Mouse (Mus musculus) heart, embryonic 16.5 days (tissue): ENCODE data around the gene Rp9. TPM values are rescaled to one million over a fixed set of nuclear protein-coding genes. Genes with fewer than 3 reads are reported as not detected.

Source experiments
- ATAC-seq: fragments of 200-750 bp; cut with Nextera tagmentation; replicated peaks from 2 replicates; pipeline ENCODE4 v1.8.0; 2017; ENCODE audit warnings: moderate number of reproducible peaks; ENCODE audit not compliant: insufficient read depth, low FRiP score; ENCODE audit errors: extremely low read depth
- H3K27ac ChIP-seq: fragments of 300-500 bp; sonication (generic); 2 replicates; pipeline ENCODE4 v1.5.1; 2014; ENCODE audit warnings: mild to moderate bottlenecking, low read length, control low read depth, moderate library complexity
- H3K27me3 ChIP-seq: fragments of 300-500 bp; sonication (generic); 2 replicates; pipeline ENCODE4 v1.6.1; 2014; ENCODE audit warnings: low read length, mixed read lengths; ENCODE audit not compliant: control insufficient read depth, insufficient read depth
- H3K36me3 ChIP-seq: fragments of 300-500 bp; sonication (generic); 2 replicates; pipeline ENCODE4 v1.6.1; 2014; ENCODE audit not compliant: control insufficient read depth, insufficient read depth
- H3K4me1 ChIP-seq: fragments of 300-500 bp; sonication (generic); 2 replicates; pipeline ENCODE4 v1.6.1; 2014; ENCODE audit warnings: low read length, mixed read lengths; ENCODE audit not compliant: control insufficient read depth, insufficient read depth
- H3K4me2 ChIP-seq: fragments of 300-500 bp; sonication (generic); 2 replicates; pipeline ENCODE4 v1.6.1; 2014; ENCODE audit warnings: low read depth, mild to moderate bottlenecking, control low read depth, low read length
- H3K4me3 ChIP-seq: fragments of 300-500 bp; sonication (generic); 2 replicates; pipeline ENCODE4 v1.5.1; 2014; ENCODE audit warnings: mild to moderate bottlenecking, control low read depth, low read length
- H3K9ac ChIP-seq: fragments of 300-500 bp; sonication (generic); 2 replicates; pipeline ENCODE4 v1.6.1; 2014; ENCODE audit warnings: low read length, control low read depth
- H3K9me3 ChIP-seq: fragments of 300-500 bp; sonication (generic); replicated peaks from 2 replicates; pipeline ENCODE4 v1.6.1; 2016; ENCODE audit warnings: low read length; ENCODE audit not compliant: control insufficient read depth
- WGBS: fragments of 180-500 bp; shearing (Covaris S2); extraction: QIAGEN DNeasy Blood & Tissue Kit; methylation state at CpG from one replicate; pipeline ENCODE4 v1.1.7; 2014; 5-methylcytosine and 5-hydroxymethylcytosine counted together
- polyA plus RNA-seq: library from polyadenylated mRNA; unstranded; fragments of >200 nt; fragmentation: Nextera tagmentation; extraction: Ambion mirVana; gene quantifications from 2 replicates; pipeline ENCODE4 v1.2.1, GENCODE M21; 2015

Rp9 gene
- polyA plus RNA-seq, 1 experiment from 2014 or later: 47.3 TPM

DNA sequence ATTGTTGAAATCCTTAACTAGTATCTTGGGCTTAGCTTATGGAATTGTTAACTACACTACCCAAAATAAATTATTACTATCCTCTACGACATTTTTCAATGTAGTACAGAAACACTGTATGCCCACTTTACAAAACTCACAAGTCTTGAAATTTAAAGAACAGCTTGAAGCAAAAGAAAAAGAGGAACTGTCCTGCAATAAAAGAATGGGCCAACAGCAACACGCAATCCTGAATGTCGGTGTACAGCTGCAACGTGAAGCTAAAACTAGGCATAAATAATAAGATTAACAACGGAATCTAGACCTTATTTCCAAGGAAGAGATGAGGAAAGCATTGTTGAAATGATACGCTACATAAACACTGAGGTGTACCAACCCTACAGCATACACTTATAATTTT lies 81.6 kb downstream of the Rp9 start:
- peaks cover 14% of the 10 kb centered on the region for H3K4me1 ChIP-seq
- H3K36me3 ChIP-seq: no peaks in the 10 kb centered on the region; the same call in 1 of the 2 replicates
- H3K4me3 ChIP-seq: peak overlapping the region; percentile 95
- no peaks in the 10 kb centered on the region for H3K9me3 ChIP-seq
- WGBS: 6% methylated on average over 6 of the region's 6 CpGs
- H3K9ac ChIP-seq: peak overlapping the region; percentile 96
- peak overlapping the region; percentile 94 for H3K27ac ChIP-seq
- peak overlapping the region; percentile 88 for H3K4me2 ChIP-seq
- H3K27me3 ChIP-seq: no peaks in the 10 kb centered on the region
- ATAC-seq: no peak

DNA sequence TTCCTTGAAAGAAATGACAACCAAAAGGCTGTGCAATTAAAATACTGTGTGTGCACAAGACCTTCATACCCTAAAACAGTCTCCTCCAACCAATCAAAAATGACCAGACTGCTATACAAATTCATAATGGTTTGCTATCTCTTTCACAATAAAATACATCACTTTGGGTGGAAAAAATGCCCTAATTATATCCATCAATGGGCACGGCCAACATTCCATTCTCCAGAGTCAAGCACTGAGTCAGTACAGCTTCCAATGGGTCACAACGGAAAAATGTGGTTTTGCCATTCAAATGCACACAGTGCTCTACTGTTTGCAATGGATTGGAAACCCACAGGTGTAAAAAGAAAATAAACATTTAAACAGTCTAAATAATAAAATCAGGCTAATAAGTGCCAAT lies 83.7 kb downstream of the Rp9 start:
- H3K36me3 ChIP-seq: peaks cover 12% of the 10 kb centered on the region
- peak overlapping the region; percentile 6; the same call in 1 of the 2 replicates for H3K4me2 ChIP-seq
- H3K27ac ChIP-seq: no peak overlapping the region
- no peak overlapping the region for H3K4me3 ChIP-seq
- ATAC-seq: no peak
- H3K27me3 ChIP-seq: no peaks in the 10 kb centered on the region
- 56% methylated on average over 2 of the region's 2 CpGs for WGBS
- no peak overlapping the region for H3K9ac ChIP-seq
- H3K4me1 ChIP-seq: peaks cover 14% of the 10 kb centered on the region
- H3K9me3 ChIP-seq: no peaks in the 10 kb centered on the region

DNA sequence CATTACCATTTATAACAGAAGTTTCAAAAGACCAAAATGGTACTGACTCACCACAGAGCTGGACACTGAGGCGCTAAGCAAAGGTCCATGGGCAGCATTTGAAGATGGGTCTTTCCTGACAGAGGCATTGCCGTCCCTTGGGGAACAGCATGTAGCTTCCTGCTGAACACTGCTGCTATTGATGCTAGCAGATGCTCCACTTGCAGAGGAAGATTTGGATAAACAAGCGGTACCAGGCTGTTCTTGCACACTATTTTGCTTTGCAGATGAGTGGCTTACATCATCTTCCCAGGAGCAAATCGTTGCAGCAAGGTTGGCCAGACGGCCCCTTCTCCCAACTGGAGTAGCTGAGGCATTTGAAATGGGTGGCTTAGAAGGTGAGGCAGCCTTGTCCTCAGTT lies 93.5 kb downstream of the Rp9 start:
- WGBS: 85% methylated on average over 5 of the region's 5 CpGs
- Histone ChIP-seq H3K9me3 (no peaks in the 10 kb centered on the region), H3K27me3 (no peaks in the 10 kb centered on the region), H3K36me3 (peaks cover 61% of the 10 kb centered on the region), H3K4me2 (no peak overlapping the region), H3K9ac (no peak overlapping the region), H3K27ac (no peak overlapping the region), H3K4me3 (no peak overlapping the region), H3K4me1 (no peaks in the 10 kb centered on the region)
- no peak for ATAC-seq

DNA sequence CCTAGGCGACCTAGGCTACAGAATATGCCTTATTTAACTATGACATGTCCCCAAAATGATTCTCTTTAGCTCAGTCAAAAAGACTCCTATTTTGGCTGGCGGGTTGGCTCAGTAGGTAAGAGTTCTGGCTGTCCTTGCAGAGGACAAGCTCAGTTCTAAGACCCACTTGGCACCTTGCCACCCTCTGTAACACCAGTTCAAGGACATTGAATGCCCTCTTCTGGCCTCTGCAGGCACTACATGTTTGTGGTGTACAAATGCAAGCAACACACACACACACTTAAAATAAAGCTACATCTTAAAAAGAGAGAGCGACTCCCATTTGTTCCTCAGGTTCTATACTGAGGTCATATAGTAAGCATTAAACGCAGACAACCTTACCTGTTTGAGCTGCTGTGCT lies 96.8 kb downstream of the Rp9 start:
- H3K4me1 ChIP-seq: no peaks in the 10 kb centered on the region
- H3K9me3 ChIP-seq: no peaks in the 10 kb centered on the region
- H3K4me2 ChIP-seq: no peak overlapping the region
- H3K27ac ChIP-seq: no peak overlapping the region
- H3K27me3 ChIP-seq: no peaks in the 10 kb centered on the region
- WGBS: 94% methylated on average over 4 of the region's 4 CpGs
- peaks cover 50% of the 10 kb centered on the region for H3K36me3 ChIP-seq
- H3K9ac ChIP-seq: no peak overlapping the region
- no peak overlapping the region for H3K4me3 ChIP-seq
- ATAC-seq: no peak

DNA sequence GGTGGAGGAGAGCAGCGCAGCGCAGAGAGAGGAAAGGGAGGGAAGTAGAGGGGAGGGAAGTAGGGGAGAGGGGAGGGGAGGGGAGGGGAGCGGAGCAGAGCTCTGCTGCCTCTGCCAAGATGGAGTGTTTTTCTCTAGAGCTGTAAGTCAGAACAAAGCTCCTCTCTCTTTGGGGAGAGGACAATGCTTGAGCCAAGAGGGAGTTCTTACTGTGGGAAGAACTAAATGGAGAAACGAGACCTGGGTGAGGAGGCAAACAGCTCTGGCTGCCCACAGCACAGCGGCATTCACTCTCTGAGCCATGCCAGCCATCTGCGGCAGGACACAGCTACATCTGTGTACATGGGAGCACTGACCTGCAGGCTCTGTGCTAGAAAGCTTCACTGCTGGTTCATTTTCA lies 101.5 kb downstream of the Rp9 start:
- Histone ChIP-seq H3K27ac (no peak overlapping the region), H3K4me3 (no peak overlapping the region), H3K9ac (no peak overlapping the region), H3K4me2 (no peak overlapping the region), H3K27me3 (no peaks in the 10 kb centered on the region), H3K4me1 (no peaks in the 10 kb centered on the region), H3K36me3 (peaks cover 48% of the 10 kb centered on the region), H3K9me3 (no peaks in the 10 kb centered on the region)
- ATAC-seq: no peak
- WGBS: 82% methylated on average over 6 of the region's 6 CpGs

DNA sequence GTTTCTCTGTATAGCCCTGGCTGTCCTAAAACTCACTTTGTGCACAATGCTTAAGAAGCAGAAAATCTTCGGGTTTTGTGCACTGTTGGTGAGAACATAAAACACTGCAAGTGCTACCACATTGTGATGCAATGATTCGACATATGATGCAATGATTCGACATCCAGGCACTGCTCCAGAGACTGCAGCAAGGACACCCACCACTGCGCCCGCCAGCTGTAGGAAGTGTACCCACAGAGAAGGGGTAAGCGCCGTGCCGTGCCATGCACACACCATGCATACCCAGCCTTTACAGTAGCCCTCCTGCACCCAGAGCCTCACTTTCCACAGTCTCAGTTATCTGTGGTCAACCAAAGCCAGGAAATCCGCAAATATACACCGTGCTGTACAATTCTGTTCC lies 102.9 kb downstream of the Rp9 start:
- 91% methylated on average over 10 of the region's 10 CpGs for WGBS
- H3K4me1 ChIP-seq: no peaks in the 10 kb centered on the region
- no peak overlapping the region for H3K4me2 ChIP-seq
- H3K27ac ChIP-seq: no peak overlapping the region
- H3K9ac ChIP-seq: no peak overlapping the region
- no peak overlapping the region for H3K4me3 ChIP-seq
- H3K9me3 ChIP-seq: no peaks in the 10 kb centered on the region
- no peak for ATAC-seq
- no peaks in the 10 kb centered on the region for H3K27me3 ChIP-seq
- peaks cover 47% of the 10 kb centered on the region for H3K36me3 ChIP-seq

DNA sequence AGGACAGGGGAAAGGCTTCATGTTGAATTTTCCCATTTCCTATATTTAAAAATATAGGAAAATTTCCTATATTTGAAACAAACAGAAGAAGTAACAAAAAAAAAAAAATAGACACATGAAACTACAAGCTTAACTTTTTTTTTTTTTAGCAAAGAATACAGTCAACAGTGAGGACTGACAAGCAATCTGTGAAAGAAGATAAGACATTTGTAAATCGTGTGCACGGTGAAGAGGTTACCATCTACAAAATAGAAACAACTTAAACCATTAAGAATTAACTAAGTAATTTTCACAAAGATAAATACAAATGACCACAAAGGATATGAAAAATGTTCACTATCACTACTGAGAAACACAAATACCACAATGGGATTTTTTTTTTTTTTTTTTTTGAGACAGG lies 103.3 kb downstream of the Rp9 start:
- no peaks in the 10 kb centered on the region for H3K4me1 ChIP-seq
- no peak overlapping the region for H3K4me3 ChIP-seq
- WGBS: 86% methylated on average over 2 of the region's 2 CpGs
- no peak for ATAC-seq
- H3K4me2 ChIP-seq: no peak overlapping the region
- no peaks in the 10 kb centered on the region for H3K27me3 ChIP-seq
- no peak overlapping the region for H3K9ac ChIP-seq
- H3K27ac ChIP-seq: no peak overlapping the region
- H3K36me3 ChIP-seq: peaks cover 43% of the 10 kb centered on the region
- H3K9me3 ChIP-seq: no peaks in the 10 kb centered on the region

Other genes with a start within 250 kb of the Rp9 start
- 21.7 and 22.0 TPM in 2 replicates for gene Zfp809, start 244.0 kb downstream of the Rp9 start, polyA plus RNA-seq
- gene Zfp599, start 209.8 kb downstream of the Rp9 start, polyA plus RNA-seq: 4.3 and 4.4 TPM in 2 replicates
- gene Zfp810, start 162.1 kb downstream of the Rp9 start, polyA plus RNA-seq: 13.3 and 14.7 TPM in 2 replicates
- 53.7 and 54.6 TPM in 2 replicates for gene Anln, start 80.6 kb downstream of the Rp9 start, polyA plus RNA-seq
- 3.0 and 3.7 TPM in 2 replicates for gene 9530077C05Rik, start 58.2 kb downstream of the Rp9 start, polyA plus RNA-seq
- gene Gm17545, start 15.5 kb downstream of the Rp9 start, polyA plus RNA-seq: not detected in 2 replicates
- 7.9 and 8.1 TPM in 2 replicates for gene Bbs9, start 6.0 kb upstream of the Rp9 start, polyA plus RNA-seq